Mouse (Mus musculus) E14TG2a.4 (cell line): Measurements from ENCODE around the gene Adora2b.

Source experiments
- CTCF ChIP-seq: conservative IDR thresholded peaks from 2 replicates; pipeline ENCODE4 v1.5.1; 2014; ENCODE audit warnings: low read length
- NANOG ChIP-seq: IDR thresholded peaks from 2 replicates; pipeline ENCODE4 v1.6.1; 2014; ENCODE audit warnings: borderline replicate concordance, low read length, mixed read lengths
- POU5F1 ChIP-seq: IDR thresholded peaks from 2 replicates; pipeline ENCODE4 v1.6.1; 2014; ENCODE audit warnings: low read length, borderline replicate concordance

GRCm38 (mm10) chr11:62285020-62285419 lies 36.2 kb downstream of the Adora2b start:
- TF ChIP-seq CTCF (no peak), POU5F1 (no peak), NANOG (no peak)
